Mouse (Mus musculus): Measurements from ENCODE around the gene Fkbpl. TPM values are rescaled to one million over a fixed set of nuclear protein-coding genes. Genes with fewer than 3 reads are reported as not detected.

Fkbpl gene
- polyA plus RNA-seq, 1 experiment: 9.9 TPM

GRCm38 (mm10) chr17:34639461-34640255 is 4.9 kb upstream of the Fkbpl start:
- H3K36me3 ChIP-seq (ENCODE audit: control insufficient read depth, insufficient read depth): no peaks in the 10 kb centered on the region
- no peak overlapping the region for H3ac ChIP-seq (ENCODE audit: control insufficient read depth, insufficient read length, low read depth)
- H3K79me3 ChIP-seq (ENCODE audit: low read depth): no peaks in the 10 kb centered on the region
- no peaks in the 10 kb centered on the region for H3K79me2 ChIP-seq (ENCODE audit: control insufficient read depth, insufficient read depth)
- H3K27me3 ChIP-seq (ENCODE audit: control insufficient read depth, insufficient read depth, insufficient read length): no peaks in the 10 kb centered on the region
- H3K4me3 ChIP-seq (ENCODE audit: insufficient read depth, poor library complexity, severe bottlenecking): no peak overlapping the region
- TF ChIP-seq CTCF (IDR thresholded peaks at IDR 0.05; ENCODE audit: control insufficient read depth, insufficient read depth, insufficient read length): no peak
- TF ChIP-seq MAX (IDR thresholded peaks at IDR 0.05): no peak
- TF ChIP-seq MYOG (IDR thresholded peaks at IDR 0.05; ENCODE audit: control insufficient read depth, extremely low read depth, insufficient read length): no peak
- TF ChIP-seq CEBPB (IDR thresholded peaks at IDR 0.05; ENCODE audit: low read depth): no peak
- TF ChIP-seq FOSL1 (IDR thresholded peaks at IDR 0.05; ENCODE audit: insufficient read depth, low read length, poor library complexity, severe bottlenecking): no peak
- TF ChIP-seq USF1 (IDR thresholded peaks at IDR 0.05; ENCODE audit: low read depth): no peak
- no peak for TF ChIP-seq MYOD1 (IDR thresholded peaks at IDR 0.05; ENCODE audit: control insufficient read depth, insufficient read length, low read depth)

GRCm38 (mm10) chr17:34640778-34641601 is 3.6 kb upstream of the Fkbpl start:
- Histone ChIP-seq H3K36me3 (ENCODE audit: control insufficient read depth, insufficient read depth) (no peaks in the 10 kb centered on the region), H3ac (ENCODE audit: control insufficient read depth, insufficient read length, low read depth) (no peak overlapping the region), H3K79me2 (ENCODE audit: control insufficient read depth, insufficient read depth) (no peaks in the 10 kb centered on the region), H3K4me3 (ENCODE audit: insufficient read depth, poor library complexity, severe bottlenecking) (no peak overlapping the region), H3K79me3 (ENCODE audit: low read depth) (no peaks in the 10 kb centered on the region), H3K27me3 (ENCODE audit: control insufficient read depth, insufficient read depth, insufficient read length) (no peaks in the 10 kb centered on the region)
- no peak for TF ChIP-seq MAX (IDR thresholded peaks at IDR 0.05)
- TF ChIP-seq CEBPB (IDR thresholded peaks at IDR 0.05; ENCODE audit: low read depth): no peak
- TF ChIP-seq CTCF (IDR thresholded peaks at IDR 0.05; ENCODE audit: control insufficient read depth, insufficient read depth, insufficient read length): no peak
- no peak for TF ChIP-seq MYOG (IDR thresholded peaks at IDR 0.05; ENCODE audit: control insufficient read depth, extremely low read depth, insufficient read length)
- TF ChIP-seq MYOD1 (IDR thresholded peaks at IDR 0.05; ENCODE audit: control insufficient read depth, insufficient read length, low read depth): no peak

GRCm38 (mm10) chr17:34641945-34642344 is 2.6 kb upstream of the Fkbpl start:
- TF ChIP-seq MYOG (IDR thresholded peaks at IDR 0.05; ENCODE audit: control insufficient read depth, extremely low read depth, insufficient read length) (no peak), MYOD1 (IDR thresholded peaks at IDR 0.05; ENCODE audit: control insufficient read depth, insufficient read length, low read depth) (no peak), MAX (IDR thresholded peaks at IDR 0.05) (no peak), CTCF (IDR thresholded peaks at IDR 0.05; ENCODE audit: control insufficient read depth, insufficient read depth, insufficient read length) (no peak), CEBPB (IDR thresholded peaks at IDR 0.05; ENCODE audit: low read depth) (no peak), FOSL1 (IDR thresholded peaks at IDR 0.05; ENCODE audit: insufficient read depth, low read length, poor library complexity, severe bottlenecking) (no peak), USF1 (IDR thresholded peaks at IDR 0.05; ENCODE audit: low read depth) (no peak)
- no peaks in the 10 kb centered on the region for H3K79me3 ChIP-seq (ENCODE audit: low read depth)
- no peak overlapping the region for H3ac ChIP-seq (ENCODE audit: control insufficient read depth, insufficient read length, low read depth)
- H3K27me3 ChIP-seq (ENCODE audit: control insufficient read depth, insufficient read depth, insufficient read length): no peaks in the 10 kb centered on the region
- no peaks in the 10 kb centered on the region for H3K36me3 ChIP-seq (ENCODE audit: control insufficient read depth, insufficient read depth)
- no peak overlapping the region for H3K4me3 ChIP-seq (ENCODE audit: insufficient read depth, poor library complexity, severe bottlenecking)
- no peaks in the 10 kb centered on the region for H3K79me2 ChIP-seq (ENCODE audit: control insufficient read depth, insufficient read depth)

GRCm38 (mm10) chr17:34643379-34643778 is 1.2 kb upstream of the Fkbpl start:
- no peaks in the 10 kb centered on the region for H3K27me3 ChIP-seq (ENCODE audit: control insufficient read depth, insufficient read depth, insufficient read length)
- no peak overlapping the region for H3K4me3 ChIP-seq (ENCODE audit: insufficient read depth, poor library complexity, severe bottlenecking)
- H3ac ChIP-seq (ENCODE audit: control insufficient read depth, insufficient read length, low read depth): no peak overlapping the region
- peaks cover 3% of the 10 kb centered on the region for H3K79me3 ChIP-seq (ENCODE audit: low read depth)
- no peaks in the 10 kb centered on the region for H3K36me3 ChIP-seq (ENCODE audit: control insufficient read depth, insufficient read depth)
- TF ChIP-seq FOSL1 (IDR thresholded peaks at IDR 0.05; ENCODE audit: insufficient read depth, low read length, poor library complexity, severe bottlenecking): no peak
- TF ChIP-seq CEBPB (IDR thresholded peaks at IDR 0.05; ENCODE audit: low read depth): no peak
- TF ChIP-seq MYOG (IDR thresholded peaks at IDR 0.05; ENCODE audit: control insufficient read depth, extremely low read depth, insufficient read length): no peak
- peaks cover 6% of the 10 kb centered on the region for H3K79me2 ChIP-seq (ENCODE audit: control insufficient read depth, insufficient read depth)

GRCm38 (mm10) chr17:34643944-34644343 is 620 bp upstream of the Fkbpl start:
- Histone ChIP-seq H3K4me3 (ENCODE audit: insufficient read depth, poor library complexity, severe bottlenecking) (no peak overlapping the region), H3K36me3 (ENCODE audit: control insufficient read depth, insufficient read depth) (no peaks in the 10 kb centered on the region), H3K27me3 (ENCODE audit: control insufficient read depth, insufficient read depth, insufficient read length) (no peaks in the 10 kb centered on the region), H3K79me2 (ENCODE audit: control insufficient read depth, insufficient read depth) (peaks cover 6% of the 10 kb centered on the region), H3ac (ENCODE audit: control insufficient read depth, insufficient read length, low read depth) (no peak overlapping the region), H3K79me3 (ENCODE audit: low read depth) (peaks cover 3% of the 10 kb centered on the region)
- TF ChIP-seq MYOD1 (IDR thresholded peaks at IDR 0.05; ENCODE audit: control insufficient read depth, insufficient read length, low read depth): no peak

Data from C2C12 (cell line).